Mouse (Mus musculus): Measurements from ENCODE around the gene Rnf168. TPM values are rescaled to one million over a fixed set of nuclear protein-coding genes. Genes with fewer than 3 reads are reported as not detected.

Rnf168 gene
- polyA plus RNA-seq, 1 experiment from 2014 or later = 23.3 TPM

GRCm38 (mm10) chr16:32311970-32312369, 34.7 kb downstream of the Rnf168 start:
- 0 out of 2 replicates have a peak, but pooled peaks cover 6% of the 10 kb centered on the region for H3K4me1 ChIP-seq (ENCODE audit: insufficient read depth, low read length)
- no peak overlapping the region for H3K4me2 ChIP-seq (replicated peaks; ENCODE audit: low read depth, low read length)
- no peaks in the 10 kb centered on the region for H3K9me3 ChIP-seq (ENCODE audit: low read length)
- H3K36me3 ChIP-seq (ENCODE audit: insufficient read depth, low read length) = no peaks in the 10 kb centered on the region
- WGBS = 73% methylated on average over 4 of the region's 4 CpGs
- H3K4me3 ChIP-seq (ENCODE audit: low read length) = no peak overlapping the region
- ATAC-seq (ENCODE audit: low FRiP score, low TSS enrichment) = no peak
- no peak overlapping the region for H3K9ac ChIP-seq (replicated peaks; ENCODE audit: low read length)
- no peak overlapping the region for H3K27ac ChIP-seq (ENCODE audit: low read length)
- no peaks in the 10 kb centered on the region for H3K27me3 ChIP-seq (ENCODE audit: insufficient read depth, low read length)

- 26% methylated on average over 5 of the region's 5 CpGs for WGBS
- no peaks in the 10 kb centered on the region for H3K9me3 ChIP-seq (ENCODE audit: low read length)
- H3K4me3 ChIP-seq (ENCODE audit: low read length) = no peak overlapping the region
- no peak overlapping the region for H3K9ac ChIP-seq (replicated peaks; ENCODE audit: low read length)
- H3K27ac ChIP-seq (ENCODE audit: low read length) = no peak overlapping the region
- no peaks in the 10 kb centered on the region for H3K36me3 ChIP-seq (ENCODE audit: insufficient read depth, low read length)
- ATAC-seq (ENCODE audit: low FRiP score, low TSS enrichment) = no peak
- H3K27me3 ChIP-seq (ENCODE audit: insufficient read depth, low read length) = no peaks in the 10 kb centered on the region
- H3K4me1 ChIP-seq (ENCODE audit: insufficient read depth, low read length) = 0 out of 2 replicates have a peak, but pooled peaks cover 6% of the 10 kb centered on the region
- no peak overlapping the region for H3K4me2 ChIP-seq (replicated peaks; ENCODE audit: low read depth, low read length)
These were observed 35.1 kb downstream of the Rnf168 start for GRCm38 (mm10) chr16:32312386-32312785.

- no peaks in the 10 kb centered on the region for H3K9me3 ChIP-seq (ENCODE audit: low read length)
- WGBS = 60% methylated on average over 4 of the region's 4 CpGs
These were observed 35.6 kb downstream of the Rnf168 start for GRCm38 (mm10) chr16:32312859-32313258.

GRCm38 (mm10) chr16:32316601-32317000, 39.3 kb downstream of the Rnf168 start:
- Histone ChIP-seq H3K9ac (replicated peaks; ENCODE audit: low read length) (no peak overlapping the region), H3K36me3 (ENCODE audit: insufficient read depth, low read length) (no peaks in the 10 kb centered on the region)
- no peak for ATAC-seq (ENCODE audit: low FRiP score, low TSS enrichment)

More at GRCm38 (mm10) chr16:32312859-32313258, 35.6 kb downstream of the Rnf168 start:
- Histone ChIP-seq H3K4me1 (ENCODE audit: insufficient read depth, low read length) (0 out of 2 replicates have a peak, but pooled peaks cover 6% of the 10 kb centered on the region), H3K36me3 (ENCODE audit: insufficient read depth, low read length) (no peaks in the 10 kb centered on the region), H3K27me3 (ENCODE audit: insufficient read depth, low read length) (no peaks in the 10 kb centered on the region), H3K4me3 (ENCODE audit: low read length) (no peak overlapping the region), H3K9ac (replicated peaks; ENCODE audit: low read length) (no peak overlapping the region), H3K27ac (ENCODE audit: low read length) (no peak overlapping the region), H3K4me2 (replicated peaks; ENCODE audit: low read depth, low read length) (no peak overlapping the region)
- no peak for ATAC-seq (ENCODE audit: low FRiP score, low TSS enrichment)

GRCm38 (mm10) chr16:32323953-32324352, 46.7 kb downstream of the Rnf168 start:
- no peak for ATAC-seq (ENCODE audit: low FRiP score, low TSS enrichment)
- H3K27me3 ChIP-seq (ENCODE audit: insufficient read depth, low read length) = no peaks in the 10 kb centered on the region
- no peak overlapping the region for H3K4me2 ChIP-seq (replicated peaks; ENCODE audit: low read depth, low read length)
- no peak overlapping the region for H3K27ac ChIP-seq (ENCODE audit: low read length)
- 33% methylated on average over 7 of the region's 7 CpGs for WGBS
- no peaks in the 10 kb centered on the region for H3K36me3 ChIP-seq (ENCODE audit: insufficient read depth, low read length)
- no peaks in the 10 kb centered on the region for H3K4me1 ChIP-seq (ENCODE audit: insufficient read depth, low read length)
- H3K9me3 ChIP-seq (ENCODE audit: low read length) = no peaks in the 10 kb centered on the region
- no peak overlapping the region for H3K9ac ChIP-seq (replicated peaks; ENCODE audit: low read length)
- no peak overlapping the region for H3K4me3 ChIP-seq (ENCODE audit: low read length)

More at GRCm38 (mm10) chr16:32316601-32317000, 39.3 kb downstream of the Rnf168 start:
- H3K27ac ChIP-seq (ENCODE audit: low read length) = no peak overlapping the region
- H3K9me3 ChIP-seq (ENCODE audit: low read length) = no peaks in the 10 kb centered on the region
- no peak overlapping the region for H3K4me3 ChIP-seq (ENCODE audit: low read length)
- 0 out of 2 replicates have a peak, but pooled peaks cover 3% of the 10 kb centered on the region for H3K4me1 ChIP-seq (ENCODE audit: insufficient read depth, low read length)
- WGBS = 63% methylated on average over 2 of the region's 2 CpGs
- H3K4me2 ChIP-seq (replicated peaks; ENCODE audit: low read depth, low read length) = no peak overlapping the region
- H3K27me3 ChIP-seq (ENCODE audit: insufficient read depth, low read length) = no peaks in the 10 kb centered on the region

- H3K9me3 ChIP-seq (ENCODE audit: low read length) = no peaks in the 10 kb centered on the region
- WGBS = 41% methylated on average over 9 of the region's 9 CpGs
- ATAC-seq (ENCODE audit: low FRiP score, low TSS enrichment) = peak; percentile 11; the same call in 1 of the 2 replicates
- peaks cover 7% of the 10 kb centered on the region; the same call in 1 of the 2 replicates for H3K4me1 ChIP-seq (ENCODE audit: insufficient read depth, low read length)
- H3K4me2 ChIP-seq (replicated peaks; ENCODE audit: low read depth, low read length) = peak overlapping the region; percentile 56
- H3K36me3 ChIP-seq (ENCODE audit: insufficient read depth, low read length) = no peaks in the 10 kb centered on the region
- peak overlapping the region; percentile 34 for H3K4me3 ChIP-seq (ENCODE audit: low read length)
- no peaks in the 10 kb centered on the region for H3K27me3 ChIP-seq (ENCODE audit: insufficient read depth, low read length)
- peak overlapping the region; percentile 44; the same call in 1 of the 2 replicates for H3K27ac ChIP-seq (ENCODE audit: low read length)
- no peak overlapping the region for H3K9ac ChIP-seq (replicated peaks; ENCODE audit: low read length)
These were observed 53.8 kb downstream of the Rnf168 start for GRCm38 (mm10) chr16:32330876-32331670.

- H3K4me1 ChIP-seq (ENCODE audit: insufficient read depth, low read length) = peaks cover 13% of the 10 kb centered on the region
- H3K27me3 ChIP-seq (ENCODE audit: insufficient read depth, low read length) = no peaks in the 10 kb centered on the region
- peak; percentile 96 for ATAC-seq (ENCODE audit: low FRiP score, low TSS enrichment)
- 0% methylated on average over 46 of the region's 52 CpGs for WGBS
- H3K4me2 ChIP-seq (replicated peaks; ENCODE audit: low read depth, low read length) = peak within 1 kb of the TSS; percentile 56
- H3K9me3 ChIP-seq (ENCODE audit: low read length) = no peaks in the 10 kb centered on the region
- H3K4me3 ChIP-seq (ENCODE audit: low read length) = peak within 1 kb of the TSS; percentile 87
- H3K9ac ChIP-seq (replicated peaks; ENCODE audit: low read length) = peak within 1 kb of the TSS; percentile 91
- no peaks in the 10 kb centered on the region for H3K36me3 ChIP-seq (ENCODE audit: insufficient read depth, low read length)
- H3K27ac ChIP-seq (ENCODE audit: low read length) = peak within 1 kb of the TSS; percentile 94
These were observed 54.8 kb downstream of the Rnf168 start, which contains the start of gene Ubxn7 for GRCm38 (mm10) chr16:32332040-32332555. TSS of gene Ubxn7 (plus strand) at chr16:32332257.

- ATAC-seq (ENCODE audit: low FRiP score, low TSS enrichment) = peak; percentile 75
- WGBS = under 1% methylated on average over 51 of the region's 54 CpGs
These were observed 55.6 kb downstream of the Rnf168 start for GRCm38 (mm10) chr16:32332556-32333511.

GRCm38 (mm10) chr16:32335146-32335545, 57.9 kb downstream of the Rnf168 start:
- H3K4me3 ChIP-seq (ENCODE audit: low read length) = no peak overlapping the region
- H3K36me3 ChIP-seq (ENCODE audit: insufficient read depth, low read length) = no peaks in the 10 kb centered on the region
- peaks cover 13% of the 10 kb centered on the region for H3K4me1 ChIP-seq (ENCODE audit: insufficient read depth, low read length)
- 91% methylated on average over 5 of the region's 5 CpGs for WGBS
- H3K9ac ChIP-seq (replicated peaks; ENCODE audit: low read length) = no peak overlapping the region
- H3K27ac ChIP-seq (ENCODE audit: low read length) = no peak overlapping the region
- H3K9me3 ChIP-seq (ENCODE audit: low read length) = no peaks in the 10 kb centered on the region
- ATAC-seq (ENCODE audit: low FRiP score, low TSS enrichment) = no peak
- H3K27me3 ChIP-seq (ENCODE audit: insufficient read depth, low read length) = no peaks in the 10 kb centered on the region
- H3K4me2 ChIP-seq (replicated peaks; ENCODE audit: low read depth, low read length) = no peak overlapping the region

More at GRCm38 (mm10) chr16:32332556-32333511, 55.6 kb downstream of the Rnf168 start:
- H3K4me1 ChIP-seq (ENCODE audit: insufficient read depth, low read length) = peaks cover 13% of the 10 kb centered on the region
- H3K4me3 ChIP-seq (ENCODE audit: low read length) = peak overlapping the region; percentile 87
- H3K4me2 ChIP-seq (replicated peaks; ENCODE audit: low read depth, low read length) = peak overlapping the region; percentile 56
- H3K36me3 ChIP-seq (ENCODE audit: insufficient read depth, low read length) = no peaks in the 10 kb centered on the region
- peak overlapping the region; percentile 91 for H3K9ac ChIP-seq (replicated peaks; ENCODE audit: low read length)
- H3K27me3 ChIP-seq (ENCODE audit: insufficient read depth, low read length) = no peaks in the 10 kb centered on the region
- H3K27ac ChIP-seq (ENCODE audit: low read length) = peak overlapping the region; percentile 94
- no peaks in the 10 kb centered on the region for H3K9me3 ChIP-seq (ENCODE audit: low read length)

All from kidney, embryonic 16.5 days (tissue).